Mouse (Mus musculus): Measurements from ENCODE around the gene Nr5a1.

GRCm38 (mm10) chr2:38661398-38661797 lies 52.9 kb downstream of the Nr5a1 start:
- TF ChIP-seq CTCF (conservative IDR thresholded peaks at IDR 0.05; ENCODE audit: low read length) (peak; percentile 72), POU5F1 (IDR thresholded peaks at IDR 0.05; ENCODE audit: borderline replicate concordance, low read length) (no peak), NANOG (IDR thresholded peaks at IDR 0.05; ENCODE audit: borderline replicate concordance, low read length) (no peak)

Data from E14TG2a.4 (cell line).